Comparison of ENCODE assay signal across 8 mouse cellular contexts in the genomic region with DNA sequence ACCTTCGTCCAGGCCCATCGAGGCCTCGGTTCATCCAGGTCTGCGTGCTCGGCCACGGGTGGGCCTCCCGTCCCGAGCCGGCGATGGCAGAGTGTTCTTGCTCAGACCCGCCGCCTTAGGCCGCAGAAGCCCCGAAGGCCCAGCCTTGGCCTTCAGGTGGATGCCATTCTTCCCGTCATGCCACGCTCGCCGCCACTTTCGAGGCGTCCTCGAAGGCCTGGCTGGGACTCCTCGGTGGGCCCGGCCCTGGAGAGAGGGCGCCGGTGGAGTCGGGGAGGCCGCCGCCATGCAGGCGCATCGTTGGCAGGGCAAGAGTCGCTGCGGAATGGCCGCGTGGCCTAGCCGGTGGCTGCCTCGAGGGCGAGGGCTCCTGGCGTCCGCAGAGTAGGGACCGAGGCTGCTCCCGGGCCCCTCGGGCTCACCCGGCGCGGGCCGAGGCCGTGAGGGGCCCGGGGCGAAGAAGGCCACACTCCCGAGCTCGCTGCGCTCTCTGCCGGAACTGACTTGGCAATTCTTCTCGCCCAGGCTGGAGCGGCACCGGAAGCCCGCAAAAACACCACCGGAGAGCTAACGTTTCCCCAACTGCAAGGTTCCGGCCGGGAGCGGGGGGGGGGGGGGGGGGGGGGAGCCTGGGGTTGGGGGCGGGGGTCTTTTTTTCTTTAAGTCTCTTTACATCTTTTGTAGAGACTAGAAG. TPM values are rescaled to one million over a fixed set of nuclear protein-coding genes. Genes with fewer than 3 reads are reported as not detected.
DNase-seq lines count a peak whose midpoint lies in the region; ATAC-seq and TF ChIP-seq lines count a peak whose summit lies in the region.
"Not testable (repeated sequence)": the region's sequence is repeated elsewhere in the genome, so short reads cannot be mapped to it uniquely, and the experiment has no call there.

No protein-coding gene starts in this region.

- not testable (repeated sequence) for TF ChIP-seq CTCF in CH12.LX (conservative IDR thresholded peaks at IDR 0.05 in 1 of 2, IDR thresholded peaks at IDR 0.05 in 1 of 2; ENCODE audit: low read depth in 2 of 2, low read length in 2 of 2); lung, embryonic 14.5 days (IDR thresholded peaks at IDR 0.05; ENCODE audit: low read depth)

- not testable (repeated sequence) for H3K79me2 ChIP-seq in CH12.LX (replicated peaks; ENCODE audit: control insufficient read depth, extremely low read depth, insufficient read depth, poor library complexity, severe bottlenecking)

- H3K36me3 ChIP-seq in CH12.LX (replicated peaks in 1 of 2; ENCODE audit: control insufficient read depth in 1 of 2, insufficient read depth in 1 of 2, low read length in 1 of 2); forebrain, embryonic 13.5 days (ENCODE audit: poor library complexity, severe bottlenecking); lung, embryonic 14.5 days (ENCODE audit: insufficient read depth): not testable (repeated sequence)

- DNase-seq in CH12.LX (ENCODE audit: extremely low read depth): peak; percentile 80
- peak; percentile 68 for DNase-seq in c-Kit-positive CD71-positive TER-119-positive erythroid progenitor cells, embryonic 14.5 days (ENCODE audit: low spot score)
- DNase-seq in heart, postnatal 25 days (ENCODE audit: low spot score): peak; percentile 65
- peak; percentile 65 to 76 for DNase-seq in layer of hippocampus, adult 18-20 months (ENCODE audit: low spot score in 2 of 2)
- DNase-seq in lung, embryonic 14.5 days: peak; percentile 91
- DNase-seq in testis, postnatal 14 days (ENCODE audit: low spot score): peak; percentile 85

- not testable (repeated sequence) for H3K4me1 ChIP-seq in CH12.LX (ENCODE audit: control insufficient read depth in 1 of 2, insufficient read depth in 2 of 2); forebrain, embryonic 13.5 days; lung, embryonic 14.5 days (ENCODE audit: insufficient read depth)

- H3K4me3 ChIP-seq in CH12.LX (replicated peaks in 1 of 3; ENCODE audit: low read depth in 2 of 3, low read length in 2 of 3, poor library complexity in 1 of 3): peak overlapping the region; percentile 18 to 51 (median 44)
- H3K4me3 ChIP-seq in forebrain, embryonic 13.5 days: peak overlapping the region; percentile 40
- peak overlapping the region; percentile 37 for H3K4me3 ChIP-seq in lung, embryonic 14.5 days (ENCODE audit: low read depth, low read length)

- not testable (repeated sequence) for H3K27ac ChIP-seq in CH12.LX (ENCODE audit: insufficient read depth, low read depth); forebrain, embryonic 13.5 days; lung, embryonic 14.5 days (ENCODE audit: low read depth)

- in situ Hi-C loops in CH12.LX (cut with MboI; ENCODE audit: low pct_ligation_motif_present, low pct_unique_long_range_greater_than_20kb, low sequenced_read_pairs): not testable (repeated sequence)

- peak; percentile 40; the same call in 1 of the 2 replicates for TF ChIP-seq POLR2A in CH12.LX (IDR thresholded peaks at IDR 0.05; ENCODE audit: low read depth, low read length)

- intact Hi-C loops in heart, postnatal 25 days (cut with DNase I): not testable (repeated sequence)

- WGBS in forebrain, embryonic 13.5 days: 0% methylated on average over 4 of the region's 63 CpGs
- 0% methylated on average over 12 of the region's 63 CpGs for WGBS in lung, embryonic 14.5 days

- TF ChIP-seq EP300 in CH12.LX (IDR thresholded peaks at IDR 0.05; ENCODE audit: low read length): not testable (repeated sequence)

- ATAC-seq in forebrain, embryonic 13.5 days: peak; percentile 94
- peak; percentile 94 for ATAC-seq in lung, embryonic 14.5 days (ENCODE audit: insufficient read depth)
- ATAC-seq in neutrophil, adult 5-6 weeks (ENCODE audit: extremely low read depth, insufficient number of reproducible peaks, low FRiP score, poor library complexity, severe bottlenecking): peak; percentile 73

- H3K9ac ChIP-seq in CH12.LX (ENCODE audit: insufficient read depth, low read depth): peak overlapping the region; percentile 49; the same call in 1 of the 2 replicates
- 0 out of 2 replicates have a peak overlapping the region, but pooled peaks have one; percentile 54 for H3K9ac ChIP-seq in forebrain, embryonic 13.5 days
- peak overlapping the region; percentile 49 for H3K9ac ChIP-seq in lung, embryonic 14.5 days

- dilution Hi-C loops in CH12.LX (cut with MboI; ENCODE audit: extremely low pct_ligation_motif_present, extremely low pct_unique_long_range_greater_than_20kb, low sequenced_read_pairs): not testable (repeated sequence)

- TF ChIP-seq RAD21 in CH12.LX (IDR thresholded peaks at IDR 0.05; ENCODE audit: low read depth, low read length): not testable (repeated sequence)

- peak overlapping the region; percentile 76; the same call in 1 of the 2 replicates for H3K4me2 ChIP-seq in CH12.LX (ENCODE audit: insufficient read depth, low read depth, poor library complexity, severe bottlenecking)
- H3K4me2 ChIP-seq in forebrain, embryonic 13.5 days: peak overlapping the region; percentile 48
- peak overlapping the region; percentile 46 for H3K4me2 ChIP-seq in lung, embryonic 14.5 days

- not testable (repeated sequence) for H3K27me3 ChIP-seq in CH12.LX (replicated peaks); forebrain, embryonic 13.5 days; lung, embryonic 14.5 days (ENCODE audit: insufficient read depth, low read length)

- not testable (repeated sequence) for H3K9me3 ChIP-seq in CH12.LX (replicated peaks; ENCODE audit: low read length); forebrain, embryonic 13.5 days (replicated peaks); lung, embryonic 14.5 days (ENCODE audit: low read depth, low read length)

TF ChIP-seq in CH12.LX, 34 proteins besides CTCF, POLR2A, EP300 and RAD21:
- 0 out of 2 replicates have a peak, but pooled peaks have one; percentile 51 for TF ChIP-seq KAT2A (IDR thresholded peaks at IDR 0.05; ENCODE audit: insufficient replicate concordance, low read length)
- 0 out of 2 replicates have a peak, but pooled peaks have one; percentile 45 for TF ChIP-seq CHD2 (IDR thresholded peaks at IDR 0.05; ENCODE audit: low read length)
- TF ChIP-seq MAZ (IDR thresholded peaks at IDR 0.05; ENCODE audit: low read depth, low read length): peak; percentile 85
- peak; percentile 73; the same call in 1 of the 2 replicates for TF ChIP-seq MAFK (IDR thresholded peaks at IDR 0.05; ENCODE audit: insufficient replicate concordance, low read length)
- TF ChIP-seq ELF1 (IDR thresholded peaks at IDR 0.05; ENCODE audit: low read depth, low read length): 0 out of 2 replicates have a peak, but pooled peaks have one; percentile 14
- TF ChIP-seq TCF12 (IDR thresholded peaks at IDR 0.05; ENCODE audit: low read depth, low read length): peak; percentile 59
- TF ChIP-seq HCFC1 (IDR thresholded peaks at IDR 0.05; ENCODE audit: low read depth, low read length): peak; percentile 74

RNA-seq across cellular contexts. Expression of a gene that starts 28.1 kb away (rescaled TPM):
- 0.08 and 0.21 TPM in 2 replicates for total RNA-seq in CH12.LX (2012; rRNA removed)
- total RNA-seq in CH12.LX (2014; rRNA removed): not detected in 2 replicates
- not detected in 2 replicates for polyA plus RNA-seq in CH12.LX (2012; ENCODE audit: insufficient read length, low read depth)
- polyA plus RNA-seq in forebrain, embryonic 13.5 days (2015; fragmentation: Nextera tagmentation; extraction: Ambion mirVana): 5.3 and 7.1 TPM in 2 replicates
- total RNA-seq in heart, postnatal 25 days (2021): 1 to 10 TPM; 7.0 to 7.3 TPM
- 100 to 1,000 TPM; 338 to 343 TPM for total RNA-seq in layer of hippocampus, adult 18-20 months (2021)
- 2.1 and 3.2 TPM in 2 replicates for polyA plus RNA-seq in lung, embryonic 14.5 days (2014; fragmentation: Nextera tagmentation; extraction: Ambion mirVana)
- total RNA-seq in neutrophil, adult 5-6 weeks (2017): 0.25 and 0.70 TPM in 2 replicates

Comparison
In these comparisons a context has a peak if more than half of its experiments do, and no peak if none do; other contexts are left out.
1. RNA of a gene that starts 28.1 kb away (total RNA-seq): 338 to 343 TPM in layer of hippocampus, adult 18-20 months; 7.0 to 7.3 TPM in heart, postnatal 25 days, 0.25 to 0.70 TPM in neutrophil, adult 5-6 weeks and 0.08 to 0.21 TPM in CH12.LX; every median in the first group is over 10 times any median in the second.
2. Peak in every context shown above with its lines, with median percentiles within 50 percentile points of each other: DNase-seq, H3K4me2 ChIP-seq, H3K4me3 ChIP-seq, H3K9ac ChIP-seq and ATAC-seq.